Mouse (Mus musculus): ENCODE results near the gene Gm13275. TPM values are rescaled to one million over a fixed set of nuclear protein-coding genes. Genes with fewer than 3 reads are reported as not detected.
"Not testable (repeated sequence)": the region's sequence is repeated elsewhere in the genome, so short reads cannot be mapped to it uniquely, and the experiment has no call there.

The Gm13275 gene
- not detected in 2 replicates for total RNA-seq (2012; rRNA removed)
- polyA plus RNA-seq (2012; ENCODE audit: insufficient read depth in 1 of 2, insufficient read length in 2 of 2, low read depth in 1 of 2, low replicate concordance in 2 of 2, missing spikeins in 1 of 2), result under 1 TPM in 1 of 2 experiments, not detected in 1; 0.52 TPM

DNA sequence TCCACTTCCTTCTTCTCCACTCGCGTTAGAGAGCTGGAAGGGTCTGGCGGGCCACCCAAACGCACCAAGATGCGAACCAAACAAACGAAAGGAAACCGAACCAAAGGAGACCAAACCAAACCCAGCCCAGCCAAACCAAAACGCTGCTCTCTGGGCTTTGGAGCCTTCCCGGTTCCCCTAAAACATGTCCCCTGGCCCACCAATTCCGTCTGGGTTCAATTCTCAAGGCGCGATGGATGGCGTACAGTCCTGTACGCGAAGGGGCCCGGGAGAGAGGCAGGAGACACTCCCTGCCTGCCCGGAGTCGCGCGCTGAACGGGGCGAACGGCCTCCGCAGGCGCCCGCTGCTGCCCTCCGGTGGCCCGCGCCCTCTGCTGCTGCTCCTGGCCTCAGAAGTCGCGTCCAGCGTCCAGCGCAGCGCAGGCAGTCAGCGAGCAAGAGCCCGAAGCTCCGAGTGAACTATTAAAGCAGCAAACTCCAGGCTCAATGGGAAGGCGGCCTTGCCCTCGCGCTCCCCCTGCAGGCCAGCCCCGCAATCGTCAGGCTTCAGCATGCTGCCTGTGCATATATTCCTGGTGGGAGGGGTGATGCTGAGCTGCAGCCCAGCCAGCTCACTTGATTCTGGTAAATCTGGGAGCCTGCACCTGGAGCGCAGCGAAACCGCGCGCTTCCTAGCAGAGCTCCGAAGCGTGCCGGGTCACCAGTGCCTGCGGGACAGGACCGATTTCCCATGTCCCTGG lies at the start of gene Gm13275:
Gene Gm13275, plus strand, starts transcription at position 552 of the 740 bp plus-strand sequence.
- not testable (repeated sequence) for DNase-seq (ENCODE audit: low read depth, low spot score); H3K4me1 ChIP-seq (ENCODE audit: control insufficient read depth in 1 of 2, insufficient read depth in 2 of 2, low read length in 2 of 2); H3K79me2 ChIP-seq (ENCODE audit: control insufficient read depth, insufficient read depth, low read length, poor library complexity); H3K4me3 ChIP-seq (ENCODE audit: control insufficient read depth in 1 of 2, insufficient read depth in 1 of 2, low read depth in 2 of 2, low read length in 2 of 2); H3K27ac ChIP-seq (ENCODE audit: control insufficient read depth, low read depth, low read length); H3K9ac ChIP-seq (ENCODE audit: control insufficient read depth, low read depth, low read length, poor library complexity, severe bottlenecking); H3K36me3 ChIP-seq (ENCODE audit: control insufficient read depth in 1 of 2, insufficient read depth in 2 of 2, low read length in 2 of 2); H3K27me3 ChIP-seq (ENCODE audit: control insufficient read depth in 1 of 2, insufficient read depth in 2 of 2, low read length in 2 of 2); H3K9me3 ChIP-seq (replicated peaks; ENCODE audit: insufficient read depth, low read length)

- no peaks in the 10 kb centered on the region for H3K79me2 ChIP-seq (ENCODE audit: control insufficient read depth, insufficient read depth, low read length, poor library complexity)
- H3K9me3 ChIP-seq (replicated peaks; ENCODE audit: insufficient read depth, low read length), result no peaks in the 10 kb centered on the region
- no peak overlapping the region for H3K27ac ChIP-seq (ENCODE audit: control insufficient read depth, low read depth, low read length)
- H3K4me3 ChIP-seq (ENCODE audit: control insufficient read depth in 1 of 2, insufficient read depth in 1 of 2, low read depth in 2 of 2, low read length in 2 of 2), result no peak overlapping the region
- no peak for TF ChIP-seq SMC3 (IDR thresholded peaks at IDR 0.05; ENCODE audit: low read depth, low read length)
- no peak for TF ChIP-seq BHLHE40 (IDR thresholded peaks at IDR 0.05; ENCODE audit: borderline replicate concordance, low read depth, low read length)
- no peak for DNase-seq (ENCODE audit: low read depth, low spot score)
- no peaks in the 10 kb centered on the region for H3K4me1 ChIP-seq (ENCODE audit: control insufficient read depth in 1 of 2, insufficient read depth in 2 of 2, low read length in 2 of 2)
- no peak overlapping the region for H3K9ac ChIP-seq (ENCODE audit: control insufficient read depth, low read depth, low read length, poor library complexity, severe bottlenecking)
- no peaks in the 10 kb centered on the region; a peak in 2 of 4 replicates for H3K27me3 ChIP-seq (ENCODE audit: control insufficient read depth in 1 of 2, insufficient read depth in 2 of 2, low read length in 2 of 2)
- no peaks in the 10 kb centered on the region for H3K36me3 ChIP-seq (ENCODE audit: control insufficient read depth in 1 of 2, insufficient read depth in 2 of 2, low read length in 2 of 2)
These were observed 44.4 kb upstream of the Gm13275 start for GRCm38 (mm10) chr4:88749926-88750325.

- not testable (repeated sequence) for H3K27ac ChIP-seq (ENCODE audit: control insufficient read depth, low read depth, low read length); H3K27me3 ChIP-seq (ENCODE audit: control insufficient read depth in 1 of 2, insufficient read depth in 2 of 2, low read length in 2 of 2); H3K79me2 ChIP-seq (ENCODE audit: control insufficient read depth, insufficient read depth, low read length, poor library complexity); H3K9me3 ChIP-seq (replicated peaks; ENCODE audit: insufficient read depth, low read length); DNase-seq (ENCODE audit: low read depth, low spot score); H3K4me3 ChIP-seq (ENCODE audit: control insufficient read depth in 1 of 2, insufficient read depth in 1 of 2, low read depth in 2 of 2, low read length in 2 of 2); H3K9ac ChIP-seq (ENCODE audit: control insufficient read depth, low read depth, low read length, poor library complexity, severe bottlenecking); H3K4me1 ChIP-seq (ENCODE audit: control insufficient read depth in 1 of 2, insufficient read depth in 2 of 2, low read length in 2 of 2); H3K36me3 ChIP-seq (ENCODE audit: control insufficient read depth in 1 of 2, insufficient read depth in 2 of 2, low read length in 2 of 2)
These were observed 39.4 kb upstream of the Gm13275 start, which contains the start of gene Gm13271 for GRCm38 (mm10) chr4:88754818-88755340. Gene Gm13271 (plus strand): TSS chr4:88754868.

DNA sequence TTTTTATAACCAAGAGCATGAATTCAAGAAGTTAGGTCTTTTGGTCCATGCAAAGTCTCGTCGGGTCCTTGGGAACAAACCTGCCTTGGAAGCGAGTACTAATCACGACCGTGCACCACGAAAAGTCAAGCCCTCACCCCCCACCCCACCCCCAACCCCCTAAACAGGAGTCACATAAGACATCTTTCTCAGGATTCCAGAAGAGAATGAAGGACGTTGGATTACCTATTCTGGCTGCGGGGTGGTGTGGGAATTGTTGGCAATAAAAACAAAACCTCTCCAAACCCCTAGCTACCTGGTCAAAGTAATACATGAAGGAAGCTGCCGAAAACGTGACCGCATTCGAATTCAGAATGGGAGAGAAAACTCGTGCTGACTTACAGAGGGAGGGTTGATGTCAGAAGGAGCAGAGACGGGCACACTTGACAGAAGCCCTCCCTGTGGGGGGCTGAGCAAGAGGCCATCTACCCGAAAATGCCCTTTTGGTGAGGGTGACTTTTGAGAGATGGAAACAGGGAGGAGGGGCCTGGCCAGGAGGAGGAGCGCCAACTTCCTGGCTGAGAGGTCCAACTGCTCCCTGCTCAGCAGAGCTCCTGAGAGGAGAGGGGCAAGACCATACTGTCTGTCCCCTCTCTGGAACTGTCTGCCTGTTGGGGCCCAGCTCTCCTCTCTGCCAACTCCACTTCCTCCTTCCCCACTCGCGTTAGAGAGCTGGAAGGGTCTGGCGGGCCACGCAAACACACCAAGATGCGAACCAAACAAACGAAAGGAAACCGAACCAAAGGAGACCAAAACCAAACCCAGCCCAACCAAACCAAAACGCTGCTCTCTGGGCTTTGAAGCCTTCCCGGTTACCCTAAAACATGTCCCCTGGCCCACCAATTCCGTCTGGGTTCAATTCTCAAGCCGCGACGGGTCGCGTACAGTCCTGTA lies 37.4 kb upstream of the Gm13275 start:
- not testable (repeated sequence) for H3K4me3 ChIP-seq (ENCODE audit: control insufficient read depth in 1 of 2, insufficient read depth in 1 of 2, low read depth in 2 of 2, low read length in 2 of 2); H3K79me2 ChIP-seq (ENCODE audit: control insufficient read depth, insufficient read depth, low read length, poor library complexity); H3K27me3 ChIP-seq (ENCODE audit: control insufficient read depth in 1 of 2, insufficient read depth in 2 of 2, low read length in 2 of 2); H3K9ac ChIP-seq (ENCODE audit: control insufficient read depth, low read depth, low read length, poor library complexity, severe bottlenecking); H3K27ac ChIP-seq (ENCODE audit: control insufficient read depth, low read depth, low read length); H3K9me3 ChIP-seq (replicated peaks; ENCODE audit: insufficient read depth, low read length); H3K36me3 ChIP-seq (ENCODE audit: control insufficient read depth in 1 of 2, insufficient read depth in 2 of 2, low read length in 2 of 2); H3K4me1 ChIP-seq (ENCODE audit: control insufficient read depth in 1 of 2, insufficient read depth in 2 of 2, low read length in 2 of 2)
- DNase-seq (ENCODE audit: low read depth, low spot score), result peak; percentile 75
- 0 out of 2 replicates have a peak, but pooled peaks have one; percentile 68 for TF ChIP-seq ZMIZ1 (IDR thresholded peaks at IDR 0.05; ENCODE audit: low read depth, low read length)

DNA sequence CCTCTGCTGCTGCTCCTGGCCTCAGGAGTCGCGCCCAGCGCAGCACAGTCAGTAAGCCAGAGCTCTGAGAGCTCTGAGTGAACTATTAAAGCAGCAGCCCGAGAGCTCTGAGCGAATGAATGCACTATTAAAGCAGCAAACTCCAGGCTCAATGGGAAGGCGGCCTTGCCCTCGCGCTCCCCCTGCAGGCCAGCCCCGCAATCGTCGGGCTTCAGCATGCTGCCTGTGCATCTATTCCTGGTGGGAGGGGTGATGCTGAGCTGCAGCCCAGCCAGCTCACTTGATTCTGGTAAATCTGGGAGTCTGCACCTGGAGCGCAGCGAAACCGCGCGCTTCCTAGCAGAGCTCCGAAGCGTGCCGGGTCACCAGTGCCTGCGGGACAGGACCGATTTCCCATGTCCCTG lies 36.7 kb upstream of the Gm13275 start:
- not testable (repeated sequence) for H3K4me3 ChIP-seq (ENCODE audit: control insufficient read depth in 1 of 2, insufficient read depth in 1 of 2, low read depth in 2 of 2, low read length in 2 of 2); H3K27ac ChIP-seq (ENCODE audit: control insufficient read depth, low read depth, low read length)

GRCm38 (mm10) chr4:88758751-88759150 lies 35.5 kb upstream of the Gm13275 start:
- H3K9me3 ChIP-seq (replicated peaks; ENCODE audit: insufficient read depth, low read length), result not testable (repeated sequence)

More for the DNA sequence above, 36.7 kb upstream of the Gm13275 start:
- H3K27me3 ChIP-seq (ENCODE audit: control insufficient read depth in 1 of 2, insufficient read depth in 2 of 2, low read length in 2 of 2); DNase-seq (ENCODE audit: low read depth, low spot score); H3K79me2 ChIP-seq (ENCODE audit: control insufficient read depth, insufficient read depth, low read length, poor library complexity); H3K9ac ChIP-seq (ENCODE audit: control insufficient read depth, low read depth, low read length, poor library complexity, severe bottlenecking); H3K36me3 ChIP-seq (ENCODE audit: control insufficient read depth in 1 of 2, insufficient read depth in 2 of 2, low read length in 2 of 2); H3K4me1 ChIP-seq (ENCODE audit: control insufficient read depth in 1 of 2, insufficient read depth in 2 of 2, low read length in 2 of 2); H3K9me3 ChIP-seq (replicated peaks; ENCODE audit: insufficient read depth, low read length): not testable (repeated sequence)

More at GRCm38 (mm10) chr4:88758751-88759150, 35.5 kb upstream of the Gm13275 start:
- not testable (repeated sequence) for H3K79me2 ChIP-seq (ENCODE audit: control insufficient read depth, insufficient read depth, low read length, poor library complexity); H3K4me3 ChIP-seq (ENCODE audit: control insufficient read depth in 1 of 2, insufficient read depth in 1 of 2, low read depth in 2 of 2, low read length in 2 of 2); H3K27me3 ChIP-seq (ENCODE audit: control insufficient read depth in 1 of 2, insufficient read depth in 2 of 2, low read length in 2 of 2); H3K36me3 ChIP-seq (ENCODE audit: control insufficient read depth in 1 of 2, insufficient read depth in 2 of 2, low read length in 2 of 2); H3K9ac ChIP-seq (ENCODE audit: control insufficient read depth, low read depth, low read length, poor library complexity, severe bottlenecking); DNase-seq (ENCODE audit: low read depth, low spot score); H3K4me1 ChIP-seq (ENCODE audit: control insufficient read depth in 1 of 2, insufficient read depth in 2 of 2, low read length in 2 of 2); H3K27ac ChIP-seq (ENCODE audit: control insufficient read depth, low read depth, low read length)

Measured in MEL (cell line).